Mouse (Mus musculus) kidney, adult 8-10 months (tissue): Measurements from ENCODE around the gene Scn5a.

Experiments
- DNase-seq, 2 experiments: peaks; one replicate each; pipeline ENCODE4 v3.0.0; 2022

Scn5a gene

GRCm38 (mm10) chr9:119578636-119579438, at the start of gene Scn5a:
Gene Scn5a, minus strand, starts transcription at chr9:119579016.
- no peak for DNase-seq

GRCm38 (mm10) chr9:119627227-119627626, 48.4 kb upstream of the Scn5a start:
- DNase-seq: no peak

GRCm38 (mm10) chr9:119624151-119624550, 45.3 kb upstream of the Scn5a start:
- no peak for DNase-seq

GRCm38 (mm10) chr9:119614798-119615197, 36.0 kb upstream of the Scn5a start:
- DNase-seq: no peak

GRCm38 (mm10) chr9:119610563-119611166, 31.8 kb upstream of the Scn5a start:
- no peak for DNase-seq

GRCm38 (mm10) chr9:119606906-119607305, 28.1 kb upstream of the Scn5a start:
- no peak for DNase-seq

- no peak for DNase-seq
Observed at GRCm38 (mm10) chr9:119604607-119605006, 25.8 kb upstream of the Scn5a start.

GRCm38 (mm10) chr9:119598501-119598900, 19.7 kb upstream of the Scn5a start:
- DNase-seq: no peak

GRCm38 (mm10) chr9:119597332-119597731, 18.5 kb upstream of the Scn5a start:
- no peak for DNase-seq

GRCm38 (mm10) chr9:119589592-119589991, 10.8 kb upstream of the Scn5a start:
- no peak for DNase-seq

- DNase-seq: no peak
Observed at GRCm38 (mm10) chr9:119588763-119589449, 10.1 kb upstream of the Scn5a start.

GRCm38 (mm10) chr9:119580668-119581067, 1.9 kb upstream of the Scn5a start:
- DNase-seq: peak; percentile 29 to 76

GRCm38 (mm10) chr9:119580187-119580586, 1.4 kb upstream of the Scn5a start:
- no peak for DNase-seq

- DNase-seq: no peak
Observed at GRCm38 (mm10) chr9:119578311-119578635, 543 bp downstream of the Scn5a start.

GRCm38 (mm10) chr9:119576977-119577376, 1.8 kb downstream of the Scn5a start:
- DNase-seq: no peak

- DNase-seq: no peak
Observed at GRCm38 (mm10) chr9:119575732-119576131, 3.1 kb downstream of the Scn5a start.

GRCm38 (mm10) chr9:119574366-119574765, 4.5 kb downstream of the Scn5a start:
- no peak for DNase-seq

GRCm38 (mm10) chr9:119573009-119573408, 5.8 kb downstream of the Scn5a start:
- no peak for DNase-seq

GRCm38 (mm10) chr9:119571411-119571888, 7.4 kb downstream of the Scn5a start:
- no peak for DNase-seq

- no peak for DNase-seq
Observed at GRCm38 (mm10) chr9:119570652-119571051, 8.2 kb downstream of the Scn5a start.

GRCm38 (mm10) chr9:119568732-119569131, 10.1 kb downstream of the Scn5a start:
- DNase-seq: no peak

GRCm38 (mm10) chr9:119567800-119568199, 11.0 kb downstream of the Scn5a start:
- DNase-seq: no peak

GRCm38 (mm10) chr9:119566214-119566613, 12.6 kb downstream of the Scn5a start:
- no peak for DNase-seq

GRCm38 (mm10) chr9:119564803-119565202, 14.0 kb downstream of the Scn5a start:
- no peak for DNase-seq
